Mouse (Mus musculus) C2C12 (cell line): ENCODE measurements around the gene Sfn. TPM values are rescaled to one million over a fixed set of nuclear protein-coding genes. Genes with fewer than 3 reads are reported as not detected.

Experiments
- H3K27me3 ChIP-seq: one replicate; pipeline ENCODE4 v1.6.1; 2011; ENCODE audit not compliant: control insufficient read depth, insufficient read depth, insufficient read length
- H3K36me3 ChIP-seq: one replicate; pipeline ENCODE4 v1.6.1; 2011; ENCODE audit not compliant: control insufficient read depth, insufficient read depth
- H3K4me3 ChIP-seq: one replicate; pipeline ENCODE4 v1.5.1; 2011; ENCODE audit warnings: mild to moderate bottlenecking, control low read depth; ENCODE audit not compliant: poor library complexity, insufficient read depth, severe bottlenecking
- H3K79me2 ChIP-seq: one replicate; pipeline ENCODE4 v1.6.1; 2011; ENCODE audit not compliant: control insufficient read depth, insufficient read depth
- H3K79me3 ChIP-seq: one replicate; pipeline ENCODE4 v1.6.1; 2011; ENCODE audit warnings: low read depth, control low read depth
- H3ac ChIP-seq: one replicate; pipeline ENCODE3; 2011; ENCODE audit warnings: low read depth; ENCODE audit not compliant: control insufficient read depth, insufficient read length
- CEBPB ChIP-seq: IDR thresholded peaks from one replicate; pipeline ENCODE4 v1.6.1; 2011; ENCODE audit warnings: low read depth, mild to moderate bottlenecking, control low read depth, moderate library complexity
- CTCF ChIP-seq: IDR thresholded peaks from one replicate; pipeline ENCODE4 v1.5.1; 2011; ENCODE audit not compliant: control insufficient read depth, insufficient read depth, insufficient read length
- FOSL1 ChIP-seq: IDR thresholded peaks from one replicate; pipeline ENCODE4 v1.8.0; 2011; ENCODE audit warnings: mild to moderate bottlenecking, low read length; ENCODE audit not compliant: poor library complexity, insufficient read depth, severe bottlenecking
- MAX ChIP-seq: IDR thresholded peaks from one replicate; pipeline ENCODE4 v1.6.1; 2011; ENCODE audit warnings: mild to moderate bottlenecking, control low read depth
- MYOD1 ChIP-seq: IDR thresholded peaks from one replicate; pipeline ENCODE4 v1.6.1; 2011; ENCODE audit warnings: low read depth; ENCODE audit not compliant: control insufficient read depth, insufficient read length
- MYOG ChIP-seq: IDR thresholded peaks from one replicate; pipeline ENCODE4 v1.6.1; 2011; ENCODE audit not compliant: control insufficient read depth, insufficient read length; ENCODE audit errors: extremely low read depth
- USF1 ChIP-seq: IDR thresholded peaks from one replicate; pipeline ENCODE4 v1.6.1; 2011; ENCODE audit warnings: low read depth, mild to moderate bottlenecking, control low read depth, moderate library complexity
- microRNA-seq: library from miRNA; unstranded; fragments of <30 nt; microRNA quantifications from one replicate; pipeline ENCODE4, GENCODE M21; 2019; ENCODE audit warnings: borderline microRNAs expressed
- polyA plus RNA-seq: library from polyadenylated mRNA; unstranded; fragments of >200 nt; fragmentation: generic; extraction: Trizol; gene quantifications from one replicate; pipeline ENCODE4 v1.2.1, GENCODE M21; 2012; ENCODE audit warnings: missing spikeins

The Sfn gene
- polyA plus RNA-seq, 1 experiment = 0.54 TPM

DNA sequence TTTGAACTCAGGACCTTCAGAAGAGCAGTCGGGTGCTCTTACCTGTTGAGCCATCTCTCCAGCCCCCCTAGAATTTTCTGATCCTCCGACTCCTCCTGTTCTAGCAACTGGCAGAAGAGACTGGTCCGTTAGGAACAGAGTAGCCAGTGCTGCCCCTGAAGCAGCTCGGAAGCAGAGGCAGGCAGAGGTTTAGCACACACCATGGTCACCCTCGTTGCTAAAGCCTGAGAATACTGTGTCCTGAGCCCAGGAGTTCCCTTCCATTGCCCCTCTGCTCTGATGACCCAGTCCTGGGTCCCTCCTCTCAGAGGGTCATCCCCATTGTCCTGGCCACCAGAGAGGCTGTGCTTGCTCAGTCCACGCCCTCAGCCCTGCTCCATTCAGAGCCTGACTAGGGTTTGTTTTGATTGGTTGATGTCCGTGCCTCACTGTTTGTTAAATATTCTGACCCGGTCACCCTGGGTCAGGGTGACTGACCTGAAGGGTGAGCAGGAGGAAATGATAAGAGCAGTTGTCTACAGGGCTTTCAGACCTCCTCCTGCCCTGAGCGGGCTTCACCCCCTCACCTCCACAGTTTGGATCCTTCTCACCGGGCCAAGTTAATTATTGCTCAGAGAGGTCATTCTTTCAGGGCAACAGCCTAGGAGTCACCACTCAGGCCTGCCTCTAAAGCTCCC, 44.8 kb downstream of the Sfn start:
- H3K27me3 ChIP-seq = peaks cover 64% of the 10 kb centered on the region
- H3K79me2 ChIP-seq = no peaks in the 10 kb centered on the region
- H3ac ChIP-seq = no peak overlapping the region
- no peaks in the 10 kb centered on the region for H3K36me3 ChIP-seq
- TF ChIP-seq FOSL1 (no peak), CEBPB (no peak), USF1 (no peak), MYOD1 (no peak), MAX (no peak), CTCF (no peak), MYOG (no peak)
- no peaks in the 10 kb centered on the region for H3K79me3 ChIP-seq
- H3K4me3 ChIP-seq = no peak overlapping the region

DNA sequence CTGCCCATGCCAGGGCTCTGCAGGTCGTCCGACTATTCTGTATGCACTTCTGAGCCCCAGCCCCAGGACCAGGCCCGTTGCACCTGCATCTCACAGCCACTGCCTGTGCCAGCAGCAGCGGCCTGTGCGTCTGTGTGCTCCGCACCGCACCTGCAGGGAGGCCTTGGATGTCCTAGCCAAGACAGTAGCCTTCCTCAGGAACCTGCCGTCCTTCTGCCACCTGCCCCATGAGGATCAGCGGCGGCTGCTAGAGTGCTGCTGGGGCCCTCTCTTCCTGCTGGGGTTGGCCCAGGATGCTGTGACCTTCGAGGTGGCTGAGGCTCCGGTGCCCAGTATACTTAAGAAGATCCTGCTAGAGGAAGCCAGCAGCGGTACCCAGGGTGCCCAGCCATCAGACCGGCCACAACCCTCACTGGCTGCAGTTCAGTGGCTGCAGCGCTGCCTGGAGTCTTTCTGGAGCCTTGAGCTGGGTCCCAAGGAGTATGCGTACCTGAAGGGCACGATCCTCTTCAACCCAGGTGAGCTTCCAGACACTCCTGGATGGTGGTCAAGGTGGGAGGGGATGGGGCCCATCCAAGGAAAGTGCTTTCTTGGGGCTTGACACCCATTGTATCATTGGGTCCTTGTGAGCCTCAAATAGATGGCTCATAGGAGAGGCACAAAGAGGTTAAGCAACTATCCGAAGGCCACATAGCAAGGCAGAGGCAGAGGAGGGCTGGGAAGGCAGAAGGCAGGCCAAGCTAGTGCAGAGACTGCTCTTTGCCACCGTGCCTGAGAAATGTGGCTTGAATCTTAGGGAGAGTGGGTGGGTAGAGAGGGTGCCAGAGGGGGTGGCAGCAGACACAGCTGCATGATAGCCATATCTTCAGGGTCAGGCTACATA, 48.3 kb downstream of the Sfn start:
- H3K79me3 ChIP-seq = no peaks in the 10 kb centered on the region
- H3K79me2 ChIP-seq = no peaks in the 10 kb centered on the region
- H3K27me3 ChIP-seq = peaks cover 70% of the 10 kb centered on the region
- TF ChIP-seq MAX (no peak), MYOD1 (no peak), CEBPB (no peak), USF1 (no peak), FOSL1 (no peak), CTCF (no peak), MYOG (no peak)
- no peaks in the 10 kb centered on the region for H3K36me3 ChIP-seq
- H3K4me3 ChIP-seq = no peak overlapping the region
- no peak overlapping the region for H3ac ChIP-seq

DNA sequence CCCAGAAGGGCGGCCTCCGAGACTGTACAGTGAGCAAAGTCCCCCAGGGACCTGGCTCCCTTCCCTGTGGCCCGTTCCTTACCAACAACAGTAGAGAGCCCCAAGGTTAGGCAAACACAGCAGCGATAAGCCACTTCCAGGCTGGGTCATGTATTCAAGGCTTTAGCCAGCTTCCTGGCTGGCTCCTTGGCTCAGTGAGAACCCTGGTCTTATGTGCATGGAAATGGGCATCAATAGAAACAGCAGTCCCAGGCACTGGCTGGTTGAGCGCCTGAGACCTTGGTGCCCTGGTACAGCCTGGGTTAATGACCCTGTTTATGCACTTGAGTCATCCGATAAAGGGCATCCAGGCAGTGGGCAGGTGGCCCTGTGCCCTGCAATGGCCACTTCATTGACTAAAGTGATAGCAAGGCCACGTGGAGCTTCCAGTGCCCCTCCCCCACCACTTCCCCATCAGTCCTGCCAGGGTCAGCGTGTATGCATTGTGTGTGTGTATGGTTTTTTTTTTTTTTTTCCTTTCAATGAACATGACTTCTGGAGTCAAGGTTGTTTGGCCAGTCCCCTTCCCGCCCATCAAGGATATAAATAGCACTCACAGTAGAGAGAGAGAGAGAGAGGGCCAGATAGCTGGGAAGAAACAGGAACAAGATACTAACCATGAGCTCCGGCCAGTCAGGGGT, 49.1 kb downstream of the Sfn start, which contains the start of gene Nr0b2:
Nr0b2 (plus strand) TSS at position 609 of the 680 bp plus-strand sequence.
- Histone ChIP-seq H3K79me3 (no peaks in the 10 kb centered on the region), H3K36me3 (no peaks in the 10 kb centered on the region), H3K4me3 (no peak within 1 kb of the TSS), H3ac (no peak within 1 kb of the TSS), H3K27me3 (peaks cover 64% of the 10 kb centered on the region), H3K79me2 (no peaks in the 10 kb centered on the region)
- TF ChIP-seq MYOG = no peak
- no peak for TF ChIP-seq MYOD1
- no peak for TF ChIP-seq MAX
- no peak for TF ChIP-seq CEBPB
- TF ChIP-seq FOSL1 = no peak
- no peak for TF ChIP-seq CTCF
- TF ChIP-seq USF1 = no peak

DNA sequence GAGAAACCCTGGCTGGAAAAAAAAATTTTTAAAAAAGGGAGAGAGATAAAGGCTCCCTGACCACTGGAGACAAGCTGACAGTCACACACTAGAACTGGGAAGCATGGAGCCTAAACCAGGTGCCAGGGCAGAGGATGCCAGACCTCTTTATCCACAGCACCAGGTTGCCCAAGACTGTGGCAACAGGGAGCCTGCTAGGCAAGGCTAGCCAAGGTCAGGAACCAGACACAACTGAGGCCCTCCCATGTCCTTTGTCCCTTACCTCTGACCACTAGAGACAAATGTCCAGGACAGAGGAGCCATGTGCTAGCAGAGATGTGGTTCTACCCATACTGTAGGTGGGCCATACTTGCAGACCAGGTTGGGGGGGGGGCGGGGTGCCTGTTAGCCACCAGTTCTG, 49.9 kb downstream of the Sfn start:
- Histone ChIP-seq H3K79me3 (no peaks in the 10 kb centered on the region), H3K4me3 (no peak overlapping the region), H3K79me2 (no peaks in the 10 kb centered on the region), H3K36me3 (no peaks in the 10 kb centered on the region), H3K27me3 (peaks cover 55% of the 10 kb centered on the region), H3ac (no peak overlapping the region)
- TF ChIP-seq MYOD1 (no peak), FOSL1 (no peak), MYOG (no peak), CTCF (no peak)

Small RNA genes lying within 50 kb of the gene (microRNA-seq; reads per million reads assigned to microRNA genes)
- gene Gm23158 = not detected

Other genes with a start within 250 kb of the Sfn start
- gene Wdtc1, start 248.7 kb downstream of the Sfn start, polyA plus RNA-seq = 19.6 TPM
- gene Slc9a1, start 232.5 kb downstream of the Sfn start, polyA plus RNA-seq = 19.4 TPM
- 4.4 TPM for gene Tent5b, start 122.0 kb downstream of the Sfn start, polyA plus RNA-seq
- 2.3 TPM for gene Trnp1, start 103.6 kb downstream of the Sfn start, polyA plus RNA-seq
- 0.06 TPM for gene Kdf1, start 83.2 kb downstream of the Sfn start, polyA plus RNA-seq
- gene Nudc, start 56.2 kb downstream of the Sfn start, polyA plus RNA-seq = 267 TPM
- gene Nr0b2, start 48.8 kb downstream of the Sfn start, polyA plus RNA-seq = not detected
- 6.9 TPM for gene Gpatch3, start 27.4 kb downstream of the Sfn start, polyA plus RNA-seq
- 44.1 TPM for gene Gpn2, start 17.8 kb downstream of the Sfn start, polyA plus RNA-seq
- gene Zdhhc18, start 48.0 kb upstream of the Sfn start, polyA plus RNA-seq = 14.3 TPM
- 7.3 TPM for gene Pigv, start 70.5 kb upstream of the Sfn start, polyA plus RNA-seq
- 24.7 TPM for gene Arid1a, start 154.6 kb upstream of the Sfn start, polyA plus RNA-seq